ENCODE assay signal across 12 mouse cellular contexts in the genomic region with DNA sequence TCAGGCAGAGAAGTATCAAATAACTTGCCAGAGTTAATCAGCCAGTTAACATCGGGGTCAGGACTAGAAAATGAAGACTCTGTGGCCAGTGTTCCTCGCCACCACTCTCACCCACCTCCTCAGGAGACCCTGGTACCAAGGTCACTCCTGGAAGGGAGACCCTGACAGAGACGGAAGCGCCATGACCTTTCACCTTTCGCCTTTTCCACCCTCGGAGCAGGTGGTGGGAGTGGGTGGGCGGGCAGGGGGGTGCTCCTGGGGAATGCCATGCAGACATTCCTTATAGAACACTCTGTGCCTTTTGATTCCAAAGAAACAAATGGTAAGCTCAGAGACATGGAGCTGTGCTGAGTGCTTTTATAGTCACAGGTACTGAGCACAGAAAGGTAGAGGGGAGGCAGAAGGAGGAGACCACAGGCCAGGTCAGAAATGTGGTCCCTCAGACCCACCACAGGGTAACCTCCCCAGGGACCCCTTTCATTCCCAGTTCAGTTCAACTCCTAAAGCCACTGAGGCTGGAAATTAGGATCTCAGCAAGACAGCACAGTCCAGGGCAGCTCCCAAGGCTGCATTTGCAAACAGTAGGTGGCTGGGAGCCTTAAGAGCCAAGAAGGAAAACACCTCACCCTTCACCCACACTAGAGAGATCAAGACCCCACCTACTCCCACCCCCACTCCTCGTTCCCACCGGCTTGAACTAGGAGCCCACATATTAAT. TPM values are rescaled to one million over a fixed set of nuclear protein-coding genes. Genes with fewer than 3 reads are reported as not detected.
DNase-seq lines count a peak whose midpoint lies in the region; ATAC-seq and TF ChIP-seq lines count a peak whose summit lies in the region.
"Had no signal": no experiment of that assay in that cellular context is flagged by ENCODE, and none has a peak within 500 bp of the region (broad histone marks: within the 10 kb centered on the region; RNA-seq: fewer than 3 reads in every experiment).

No protein-coding gene starts in this region.

- DNase-seq in hindbrain, embryonic 10.5 days (ENCODE audit: low spot score) = no peak
- no peak for DNase-seq in hindbrain, postnatal 0 days (ENCODE audit: low spot score)
- DNase-seq in neural tube, embryonic 11.5 days (ENCODE audit: low spot score) = no peak
- no peak for DNase-seq in left cerebral cortex, postnatal 36 days (ENCODE audit: low spot score in 2 of 2)
- DNase-seq: adrenal gland, adult 8-10 months; cerebellum, adult 9-10 months; thymus, postnatal 4 days had no signal

- no peak overlapping the region for H3K4me2 ChIP-seq in hindbrain, postnatal 0 days (ENCODE audit: low read depth, low read length)
- no peak overlapping the region for H3K4me2 ChIP-seq in neural tube, embryonic 11.5 days (ENCODE audit: low read depth)
- no peak overlapping the region for H3K4me2 ChIP-seq in neural tube, embryonic 15.5 days
- peak overlapping the region; percentile 37; the same call in 1 of the 2 replicates for H3K4me2 ChIP-seq in heart, embryonic 15.5 days
- H3K4me2 ChIP-seq in stomach, embryonic 16.5 days (ENCODE audit: low read depth, low read length) = no peak overlapping the region
- H3K4me2 ChIP-seq: liver, embryonic 15.5 days had no signal

- no peaks in the 10 kb centered on the region for H3K27me3 ChIP-seq in hindbrain, embryonic 10.5 days (ENCODE audit: insufficient read depth, poor library complexity, severe bottlenecking)
- H3K27me3 ChIP-seq in hindbrain, postnatal 0 days (ENCODE audit: insufficient read depth, low read length) = no peaks in the 10 kb centered on the region
- H3K27me3 ChIP-seq in neural tube, embryonic 11.5 days (ENCODE audit: control insufficient read depth, insufficient read depth, low read length) = no peaks in the 10 kb centered on the region
- no peaks in the 10 kb centered on the region for H3K27me3 ChIP-seq in neural tube, embryonic 15.5 days (replicated peaks)
- no peaks in the 10 kb centered on the region for H3K27me3 ChIP-seq in heart, embryonic 15.5 days
- H3K27me3 ChIP-seq in stomach, embryonic 16.5 days (ENCODE audit: control insufficient read depth, insufficient read depth, low read length) = no peaks in the 10 kb centered on the region
- H3K27me3 ChIP-seq: liver, embryonic 15.5 days had no signal

- ATAC-seq in hindbrain, postnatal 0 days = no peak
- ATAC-seq in neural tube, embryonic 11.5 days (ENCODE audit: insufficient read depth, low FRiP score, low TSS enrichment) = 0 out of 2 replicates have a peak, but pooled peaks have one; percentile 6
- no peak for ATAC-seq in neural tube, embryonic 15.5 days (ENCODE audit: low FRiP score)
- ATAC-seq in heart, embryonic 15.5 days (replicated peaks; ENCODE audit: insufficient number of reproducible peaks, insufficient read depth, low FRiP score, low read depth) = peak; percentile 33
- ATAC-seq in stomach, embryonic 16.5 days (ENCODE audit: insufficient read depth, low FRiP score) = peak; percentile 12; the same call in 1 of the 2 replicates
- ATAC-seq in megakaryocyte progenitor cell, adult 5-6 weeks (replicated peaks; ENCODE audit: poor library complexity) = no peak

- H3K9ac ChIP-seq in hindbrain, postnatal 0 days (replicated peaks; ENCODE audit: low read length) = no peak overlapping the region
- no peak overlapping the region for H3K9ac ChIP-seq in neural tube, embryonic 11.5 days (ENCODE audit: low read length)
- no peak overlapping the region for H3K9ac ChIP-seq in neural tube, embryonic 15.5 days (replicated peaks)
- peak overlapping the region; percentile 21; the same call in 1 of the 2 replicates for H3K9ac ChIP-seq in heart, embryonic 15.5 days
- H3K9ac ChIP-seq in stomach, embryonic 16.5 days (ENCODE audit: low read length) = peak overlapping the region; percentile 40; the same call in 1 of the 2 replicates
- H3K9ac ChIP-seq: liver, embryonic 15.5 days had no signal

- H3K4me1 ChIP-seq in hindbrain, embryonic 10.5 days (replicated peaks) = peaks cover 97% of the 10 kb centered on the region
- 0 out of 2 replicates have a peak, but pooled peaks cover 19% of the 10 kb centered on the region for H3K4me1 ChIP-seq in hindbrain, postnatal 0 days (ENCODE audit: insufficient read depth, low read length)
- H3K4me1 ChIP-seq in neural tube, embryonic 11.5 days (ENCODE audit: control insufficient read depth, insufficient read depth, low read length) = peaks cover 58% of the 10 kb centered on the region
- H3K4me1 ChIP-seq in neural tube, embryonic 15.5 days = peaks cover 70% of the 10 kb centered on the region
- H3K4me1 ChIP-seq in heart, embryonic 15.5 days (replicated peaks) = peaks cover 78% of the 10 kb centered on the region
- peaks cover 62% of the 10 kb centered on the region for H3K4me1 ChIP-seq in stomach, embryonic 16.5 days (ENCODE audit: control insufficient read depth, insufficient read depth, low read length)
- H3K4me1 ChIP-seq: liver, embryonic 15.5 days had no signal

- H3K9me3 ChIP-seq in hindbrain, embryonic 10.5 days = no peaks in the 10 kb centered on the region
- no peaks in the 10 kb centered on the region for H3K9me3 ChIP-seq in hindbrain, postnatal 0 days (ENCODE audit: low read length)
- no peaks in the 10 kb centered on the region for H3K9me3 ChIP-seq in neural tube, embryonic 11.5 days (ENCODE audit: control insufficient read depth, low read length)
- no peaks in the 10 kb centered on the region for H3K9me3 ChIP-seq in neural tube, embryonic 15.5 days (replicated peaks)
- H3K9me3 ChIP-seq in heart, embryonic 15.5 days (replicated peaks) = no peaks in the 10 kb centered on the region
- H3K9me3 ChIP-seq in stomach, embryonic 16.5 days (replicated peaks; ENCODE audit: control insufficient read depth, low read length) = no peaks in the 10 kb centered on the region
- H3K9me3 ChIP-seq: liver, embryonic 15.5 days had no signal

- intact Hi-C loops in left cerebral cortex, postnatal 36 days (cut with DNase I) = loop anchor here (5.0 kb wide), 1 partner anchor 45 kb away; no protein-coding TSS in a partner anchor

- H3K4me3 ChIP-seq in hindbrain, embryonic 10.5 days = no peak overlapping the region
- no peak overlapping the region for H3K4me3 ChIP-seq in hindbrain, postnatal 0 days (ENCODE audit: low read length)
- no peak overlapping the region for H3K4me3 ChIP-seq in neural tube, embryonic 11.5 days (ENCODE audit: low read depth, low read length)
- no peak overlapping the region for H3K4me3 ChIP-seq in neural tube, embryonic 15.5 days (replicated peaks)
- H3K4me3 ChIP-seq in heart, embryonic 15.5 days = no peak overlapping the region
- H3K4me3 ChIP-seq in stomach, embryonic 16.5 days (replicated peaks; ENCODE audit: low read length) = no peak overlapping the region
- H3K4me3 ChIP-seq: liver, embryonic 15.5 days had no signal

- peaks cover 10% of the 10 kb centered on the region; the same call in 1 of the 2 replicates for H3K36me3 ChIP-seq in hindbrain, embryonic 10.5 days
- no peaks in the 10 kb centered on the region for H3K36me3 ChIP-seq in hindbrain, postnatal 0 days (ENCODE audit: insufficient read depth, low read length)
- H3K36me3 ChIP-seq in neural tube, embryonic 11.5 days (ENCODE audit: control insufficient read depth, insufficient read depth, low read length) = no peaks in the 10 kb centered on the region
- no peaks in the 10 kb centered on the region for H3K36me3 ChIP-seq in neural tube, embryonic 15.5 days
- H3K36me3 ChIP-seq in heart, embryonic 15.5 days = no peaks in the 10 kb centered on the region
- no peaks in the 10 kb centered on the region for H3K36me3 ChIP-seq in stomach, embryonic 16.5 days (ENCODE audit: control insufficient read depth, insufficient read depth, low read length)
- H3K36me3 ChIP-seq: liver, embryonic 15.5 days had no signal

- no peak for TF ChIP-seq CTCF in hindbrain, postnatal 0 days (IDR thresholded peaks at IDR 0.05; ENCODE audit: low read depth)

- 11% methylated on average over 9 of the region's 9 CpGs for WGBS in hindbrain, embryonic 10.5 days
- 35% methylated on average over 9 of the region's 9 CpGs for WGBS in hindbrain, postnatal 0 days
- 19% methylated on average over 9 of the region's 9 CpGs for WGBS in neural tube, embryonic 11.5 days
- WGBS in neural tube, embryonic 15.5 days = 33% methylated on average over 9 of the region's 9 CpGs
- WGBS in heart, embryonic 15.5 days = 38% methylated on average over 9 of the region's 9 CpGs
- 26% methylated on average over 9 of the region's 9 CpGs for WGBS in stomach, embryonic 16.5 days

- peak overlapping the region; percentile 89 for H3K27ac ChIP-seq in hindbrain, embryonic 10.5 days
- H3K27ac ChIP-seq in hindbrain, postnatal 0 days = no peak overlapping the region
- no peak overlapping the region for H3K27ac ChIP-seq in neural tube, embryonic 11.5 days (ENCODE audit: low read depth, low read length)
- H3K27ac ChIP-seq in neural tube, embryonic 15.5 days (replicated peaks) = no peak overlapping the region
- H3K27ac ChIP-seq in heart, embryonic 15.5 days = peak overlapping the region; percentile 90
- peak overlapping the region; percentile 68; the same call in 1 of the 2 replicates for H3K27ac ChIP-seq in stomach, embryonic 16.5 days (ENCODE audit: low read length)
- H3K27ac ChIP-seq: liver, embryonic 15.5 days had no signal

RNA-seq across cellular contexts. Expression of gene Pbx1, which starts 49.8 kb away (rescaled TPM):
- polyA plus RNA-seq in hindbrain, embryonic 10.5 days (2016; fragmentation: Nextera tagmentation; extraction: Ambion mirVana) = 34.4 and 35.4 TPM in 2 replicates
- total RNA-seq in hindbrain, postnatal 0 days (2014; rRNA removed) = 44.4 and 51.6 TPM in 2 replicates
- 33.5 and 37.6 TPM in 2 replicates for polyA plus RNA-seq in hindbrain, postnatal 0 days (2015; fragmentation: Nextera tagmentation; extraction: Ambion mirVana)
- 45.8 and 47.9 TPM in 2 replicates for polyA plus RNA-seq in neural tube, embryonic 11.5 days (2014; fragmentation: Nextera tagmentation; extraction: Ambion mirVana)
- 28.8 and 31.4 TPM in 2 replicates for polyA plus RNA-seq in neural tube, embryonic 15.5 days (2015; fragmentation: Nextera tagmentation; extraction: Ambion mirVana)
- polyA plus RNA-seq in heart, embryonic 15.5 days (2015; fragmentation: Nextera tagmentation; extraction: Ambion mirVana) = 21.6 and 22.1 TPM in 2 replicates
- 32.4 and 35.6 TPM in 2 replicates for polyA plus RNA-seq in stomach, embryonic 16.5 days (2015; fragmentation: Nextera tagmentation; extraction: Ambion mirVana)
- total RNA-seq in left cerebral cortex, postnatal 36 days (2021) = 100 to 1,000 TPM; 137 to 149 TPM
- 7.7 and 10.7 TPM in 2 replicates for total RNA-seq in megakaryocyte progenitor cell, adult 5-6 weeks (2015)
- total RNA-seq in megakaryocyte progenitor cell, adult 5-6 weeks (2017) = 2.5 and 5.1 TPM in 2 replicates

Comparison
In these comparisons a context has a peak if more than half of its experiments do, and no peak if none do; other contexts are left out.
1. H3K27ac ChIP-seq: peak in hindbrain, embryonic 10.5 days (single experiment), heart, embryonic 15.5 days (single experiment) and stomach, embryonic 16.5 days (single experiment); none in hindbrain, postnatal 0 days (single experiment), neural tube, embryonic 11.5 days (single experiment) and neural tube, embryonic 15.5 days (single experiment).
2. ATAC-seq: peak in neural tube, embryonic 11.5 days (single experiment), heart, embryonic 15.5 days (single experiment) and stomach, embryonic 16.5 days (single experiment); none in hindbrain, postnatal 0 days (single experiment), neural tube, embryonic 15.5 days (single experiment) and megakaryocyte progenitor cell, adult 5-6 weeks (single experiment).
3. H3K9ac ChIP-seq: peak in heart, embryonic 15.5 days (single experiment) and stomach, embryonic 16.5 days (single experiment); none in hindbrain, postnatal 0 days (single experiment), neural tube, embryonic 11.5 days (single experiment) and neural tube, embryonic 15.5 days (single experiment).